Mouse (Mus musculus) neural tube, embryonic 15.5 days (tissue): ENCODE measurements around the gene Il12rb1. TPM values are rescaled to one million over a fixed set of nuclear protein-coding genes. Genes with fewer than 3 reads are reported as not detected.

Source experiments
- ATAC-seq: fragments of 200-750 bp; cut with Nextera tagmentation; 2 replicates; pipeline ENCODE4 v1.8.0; 2017; ENCODE audit warnings: mild to moderate bottlenecking, moderate TSS enrichment, moderate library complexity; ENCODE audit not compliant: low FRiP score
- H3K27ac ChIP-seq: fragments of 300-500 bp; sonication (generic); replicated peaks from 2 replicates; pipeline ENCODE4 v1.5.1; 2015; ENCODE audit warnings: mild to moderate bottlenecking, inconsistent platforms
- H3K27me3 ChIP-seq: fragments of 300-500 bp; sonication (generic); replicated peaks from 2 replicates; pipeline ENCODE4 v1.6.1; 2015; ENCODE audit warnings: inconsistent platforms
- H3K36me3 ChIP-seq: fragments of 300-500 bp; sonication (generic); 2 replicates; pipeline ENCODE4 v1.6.1; 2015; ENCODE audit warnings: inconsistent platforms
- H3K4me1 ChIP-seq: fragments of 300-500 bp; sonication (generic); 2 replicates; pipeline ENCODE4 v1.6.1; 2015; ENCODE audit warnings: inconsistent platforms
- H3K4me2 ChIP-seq: fragments of 300-500 bp; sonication (generic); 2 replicates; pipeline ENCODE4 v1.6.1; 2015; ENCODE audit warnings: inconsistent platforms, mild to moderate bottlenecking, moderate library complexity
- H3K4me3 ChIP-seq: fragments of 300-500 bp; sonication (generic); replicated peaks from 2 replicates; pipeline ENCODE4 v1.5.1; 2015; ENCODE audit warnings: mild to moderate bottlenecking, inconsistent platforms
- H3K9ac ChIP-seq: fragments of 300-500 bp; sonication (generic); replicated peaks from 2 replicates; pipeline ENCODE4 v1.6.1; 2015; ENCODE audit warnings: mild to moderate bottlenecking, inconsistent platforms
- H3K9me3 ChIP-seq: fragments of 300-500 bp; sonication (generic); replicated peaks from 2 replicates; pipeline ENCODE4 v1.6.1; 2016; ENCODE audit warnings: inconsistent platforms
- WGBS: fragments of 180-500 bp; shearing (Covaris S2); methylation state at CpG from one replicate; pipeline ENCODE4 v1.1.7; 2015; ENCODE audit warnings: mixed read lengths; 5-methylcytosine and 5-hydroxymethylcytosine counted together
- polyA plus RNA-seq: library from polyadenylated mRNA; unstranded; fragments of >200 nt; fragmentation: Nextera tagmentation; extraction: Ambion mirVana; gene quantifications from 2 replicates; pipeline ENCODE4 v1.2.1, GENCODE M21; 2015

The Il12rb1 gene
- polyA plus RNA-seq, 1 experiment from 2014 or later: 0.14 TPM

DNA sequence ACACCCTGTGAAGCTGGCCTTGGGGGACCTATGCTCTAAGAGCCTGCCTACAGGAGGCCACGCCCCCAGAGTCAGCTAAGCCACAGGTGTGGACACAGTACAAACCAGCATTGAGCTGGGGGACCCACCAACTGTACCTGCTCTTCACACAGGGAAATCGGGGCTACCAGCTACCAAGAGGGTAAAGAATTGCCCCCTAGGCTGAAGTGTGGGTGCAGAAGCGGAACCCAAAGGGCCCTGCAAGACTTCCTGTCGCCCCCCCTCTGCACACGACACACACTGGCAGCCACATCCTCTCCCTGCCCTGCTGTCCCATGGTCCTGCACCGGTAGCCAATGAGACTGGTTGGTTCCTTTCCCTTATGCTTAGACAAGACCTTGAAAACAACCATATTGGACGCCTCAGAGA, 17.0 kb upstream of the Il12rb1 start:
- Histone ChIP-seq H3K27ac (0 out of 2 replicates have a peak overlapping the region, but pooled peaks have one; percentile 83), H3K36me3 (peaks cover 21% of the 10 kb centered on the region), H3K4me1 (peaks cover 42% of the 10 kb centered on the region), H3K4me2 (peak overlapping the region; percentile 75), H3K27me3 (peaks cover 7% of the 10 kb centered on the region), H3K9ac (peak overlapping the region; percentile 82), H3K9me3 (no peaks in the 10 kb centered on the region), H3K4me3 (peak overlapping the region; percentile 61)
- no peak for ATAC-seq
- WGBS: 77% methylated on average over 7 of the region's 7 CpGs

DNA sequence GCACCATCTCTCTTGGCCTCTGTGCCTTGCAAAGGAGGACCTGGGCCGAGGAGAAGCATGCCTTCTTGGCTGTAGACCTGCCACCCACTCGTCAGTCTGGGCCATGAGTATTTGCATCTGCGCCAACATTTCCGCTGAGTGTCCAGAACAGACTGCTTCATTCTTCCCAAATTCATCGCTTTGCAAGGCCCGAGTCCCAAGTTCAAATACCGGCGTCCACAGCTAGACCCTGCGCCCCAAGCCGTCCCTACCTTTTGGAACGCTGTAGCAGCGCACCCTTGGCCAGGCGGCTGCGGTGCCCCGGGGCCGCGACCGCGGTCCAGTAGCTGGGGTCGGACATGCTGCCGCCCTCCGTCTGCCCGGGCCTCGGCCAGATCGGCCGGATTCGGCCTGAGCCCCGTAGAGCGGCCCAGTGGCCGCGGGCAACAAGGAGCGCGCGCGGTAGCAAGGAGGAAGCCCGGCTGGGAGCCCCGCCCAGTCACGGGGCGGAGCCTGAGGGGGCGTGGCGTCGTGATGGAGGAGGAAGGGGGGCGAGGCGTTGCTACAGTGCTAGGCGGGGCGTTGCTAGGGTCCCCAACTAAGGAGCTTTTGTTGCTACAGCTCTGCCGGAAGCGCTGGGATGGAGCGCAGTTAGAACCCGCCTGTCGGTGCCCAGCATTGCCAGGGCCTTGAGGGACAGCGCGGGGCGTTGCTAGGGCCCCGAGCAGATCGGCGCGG, 16.1 kb upstream of the Il12rb1 start:
- ATAC-seq: peak; percentile 80
- Histone ChIP-seq H3K4me3 (peak overlapping the region; percentile 61), H3K9ac (peak overlapping the region; percentile 82), H3K27ac (peak overlapping the region; percentile 83), H3K27me3 (peaks cover 7% of the 10 kb centered on the region), H3K4me2 (peak overlapping the region; percentile 75), H3K9me3 (no peaks in the 10 kb centered on the region), H3K36me3 (peaks cover 13% of the 10 kb centered on the region), H3K4me1 (peaks cover 48% of the 10 kb centered on the region)
- 6% methylated on average over 58 of the region's 58 CpGs for WGBS

DNA sequence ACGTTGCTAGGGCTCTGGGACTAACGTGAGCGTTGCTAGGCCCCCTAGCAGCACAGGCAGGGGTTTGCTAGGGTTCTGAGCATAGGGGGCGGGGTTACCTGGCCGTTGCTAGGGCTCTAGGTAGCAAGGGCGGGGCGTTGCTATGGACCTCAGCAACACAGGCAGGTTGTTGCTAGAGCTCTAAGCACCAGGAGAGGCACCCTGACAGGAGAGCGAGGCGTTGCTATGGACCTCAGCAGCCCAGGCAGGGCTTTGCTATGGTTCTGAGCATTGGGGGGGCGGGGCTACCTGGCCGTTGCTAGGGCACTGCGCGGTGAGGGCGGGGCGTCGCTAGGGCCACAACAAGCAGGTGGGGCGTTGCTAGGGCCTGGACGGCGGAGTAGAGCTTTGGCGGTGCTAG, 15.5 kb upstream of the Il12rb1 start:
- Histone ChIP-seq H3K9ac (peak overlapping the region; percentile 82; the same call in 1 of the 2 replicates), H3K9me3 (no peaks in the 10 kb centered on the region), H3K27me3 (peaks cover 7% of the 10 kb centered on the region), H3K27ac (peak overlapping the region; percentile 83), H3K4me2 (peak overlapping the region; percentile 75), H3K36me3 (peaks cover 8% of the 10 kb centered on the region; the same call in 1 of the 2 replicates), H3K4me3 (peak overlapping the region; percentile 61), H3K4me1 (peaks cover 52% of the 10 kb centered on the region)
- WGBS: under 1% methylated on average over 20 of the region's 20 CpGs
- ATAC-seq: peak; percentile 52

DNA sequence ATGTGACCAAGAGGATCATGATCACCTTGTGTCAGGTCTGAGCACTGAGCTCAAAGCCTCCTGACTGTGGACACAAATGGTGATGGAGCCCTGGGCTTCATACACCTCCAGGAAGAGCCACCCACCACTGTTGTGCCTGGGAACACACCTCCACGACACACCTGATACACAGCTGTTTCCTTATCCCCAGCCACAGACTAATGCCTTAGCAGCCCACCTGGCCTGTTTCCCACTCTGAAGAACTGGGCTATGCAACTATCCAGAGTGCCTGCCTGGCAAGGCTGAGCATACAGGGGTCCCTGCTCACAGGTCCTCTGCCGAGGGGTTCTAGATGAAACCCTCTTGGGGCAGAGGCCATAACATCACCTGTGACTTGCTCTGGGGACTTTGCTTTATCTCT, 14.0 kb upstream of the Il12rb1 start:
- Histone ChIP-seq H3K27me3 (peaks cover 9% of the 10 kb centered on the region), H3K4me2 (no peak overlapping the region), H3K36me3 (no peaks in the 10 kb centered on the region), H3K9ac (no peak overlapping the region), H3K4me1 (peaks cover 60% of the 10 kb centered on the region), H3K27ac (no peak overlapping the region), H3K4me3 (no peak overlapping the region), H3K9me3 (no peaks in the 10 kb centered on the region)
- WGBS: 82% methylated on average over 2 of the region's 2 CpGs
- no peak for ATAC-seq

DNA sequence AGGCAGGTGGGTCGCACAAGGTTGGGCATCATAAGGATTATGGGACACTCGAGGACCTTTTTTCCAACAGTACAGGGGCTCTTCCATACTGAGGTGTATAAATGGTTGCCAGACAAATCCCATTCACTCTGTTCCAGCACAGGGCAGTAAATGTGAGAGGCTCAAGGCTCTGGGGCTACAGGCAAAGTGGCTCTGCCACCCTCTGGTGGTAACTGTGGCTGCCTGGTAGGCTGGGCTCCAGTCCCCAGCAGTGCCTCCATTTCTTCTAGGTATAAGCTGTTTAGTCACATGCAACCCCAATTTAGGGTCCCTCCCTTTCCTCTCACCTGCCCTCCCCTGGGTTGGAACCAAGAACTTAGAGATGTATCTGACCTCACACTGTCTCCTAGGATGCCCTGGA, 12.9 kb upstream of the Il12rb1 start:
- Histone ChIP-seq H3K9ac (no peak overlapping the region), H3K27ac (no peak overlapping the region), H3K4me1 (peaks cover 60% of the 10 kb centered on the region), H3K4me2 (no peak overlapping the region), H3K4me3 (no peak overlapping the region), H3K9me3 (no peaks in the 10 kb centered on the region), H3K36me3 (no peaks in the 10 kb centered on the region), H3K27me3 (peaks cover 19% of the 10 kb centered on the region)
- no peak for ATAC-seq
- 81% methylated on average over 2 of the region's 2 CpGs for WGBS

DNA sequence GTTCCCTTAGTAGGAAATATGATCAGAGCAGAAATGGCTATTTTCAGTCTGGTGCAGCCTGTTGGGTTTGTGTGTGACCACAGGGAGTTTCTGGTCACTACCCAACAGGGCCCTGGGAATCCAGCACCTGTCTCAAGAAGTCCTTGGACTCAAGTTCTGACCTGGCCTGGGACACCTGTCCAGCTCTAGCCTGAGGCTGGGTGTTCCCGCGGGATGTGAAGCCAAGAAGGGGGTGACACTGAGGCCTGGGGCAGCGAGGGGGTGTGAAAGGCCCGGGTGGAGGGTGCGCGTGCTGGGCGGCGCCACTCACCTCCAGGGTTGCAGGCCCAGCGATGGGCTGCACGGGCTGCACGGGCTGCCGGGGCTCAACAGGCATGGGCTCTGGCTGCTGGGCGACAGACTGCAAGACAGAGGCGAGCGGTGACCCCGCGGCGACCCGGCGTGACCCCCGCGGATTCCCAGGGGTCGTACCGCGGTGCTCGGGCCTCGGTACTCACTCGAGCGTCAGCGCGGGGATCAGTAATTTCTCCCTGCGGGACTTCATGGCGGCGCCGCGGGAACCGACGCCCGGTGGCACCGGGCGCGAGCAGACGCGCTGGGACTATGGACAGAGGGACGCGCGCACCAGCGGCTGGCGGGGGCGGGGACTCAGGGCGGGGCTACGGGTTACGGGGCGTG, 11.7 kb upstream of the Il12rb1 start:
- peak overlapping the region; percentile 93 for H3K4me2 ChIP-seq
- peak overlapping the region; percentile 60 for H3K9ac ChIP-seq
- 2% methylated on average over 54 of the region's 54 CpGs for WGBS
- H3K4me1 ChIP-seq: peaks cover 52% of the 10 kb centered on the region
- H3K27me3 ChIP-seq: peaks cover 20% of the 10 kb centered on the region
- ATAC-seq: no peak
- peak overlapping the region; percentile 61 for H3K4me3 ChIP-seq
- H3K36me3 ChIP-seq: no peaks in the 10 kb centered on the region
- H3K9me3 ChIP-seq: no peaks in the 10 kb centered on the region
- H3K27ac ChIP-seq: peak overlapping the region; percentile 63; the same call in 1 of the 2 replicates

DNA sequence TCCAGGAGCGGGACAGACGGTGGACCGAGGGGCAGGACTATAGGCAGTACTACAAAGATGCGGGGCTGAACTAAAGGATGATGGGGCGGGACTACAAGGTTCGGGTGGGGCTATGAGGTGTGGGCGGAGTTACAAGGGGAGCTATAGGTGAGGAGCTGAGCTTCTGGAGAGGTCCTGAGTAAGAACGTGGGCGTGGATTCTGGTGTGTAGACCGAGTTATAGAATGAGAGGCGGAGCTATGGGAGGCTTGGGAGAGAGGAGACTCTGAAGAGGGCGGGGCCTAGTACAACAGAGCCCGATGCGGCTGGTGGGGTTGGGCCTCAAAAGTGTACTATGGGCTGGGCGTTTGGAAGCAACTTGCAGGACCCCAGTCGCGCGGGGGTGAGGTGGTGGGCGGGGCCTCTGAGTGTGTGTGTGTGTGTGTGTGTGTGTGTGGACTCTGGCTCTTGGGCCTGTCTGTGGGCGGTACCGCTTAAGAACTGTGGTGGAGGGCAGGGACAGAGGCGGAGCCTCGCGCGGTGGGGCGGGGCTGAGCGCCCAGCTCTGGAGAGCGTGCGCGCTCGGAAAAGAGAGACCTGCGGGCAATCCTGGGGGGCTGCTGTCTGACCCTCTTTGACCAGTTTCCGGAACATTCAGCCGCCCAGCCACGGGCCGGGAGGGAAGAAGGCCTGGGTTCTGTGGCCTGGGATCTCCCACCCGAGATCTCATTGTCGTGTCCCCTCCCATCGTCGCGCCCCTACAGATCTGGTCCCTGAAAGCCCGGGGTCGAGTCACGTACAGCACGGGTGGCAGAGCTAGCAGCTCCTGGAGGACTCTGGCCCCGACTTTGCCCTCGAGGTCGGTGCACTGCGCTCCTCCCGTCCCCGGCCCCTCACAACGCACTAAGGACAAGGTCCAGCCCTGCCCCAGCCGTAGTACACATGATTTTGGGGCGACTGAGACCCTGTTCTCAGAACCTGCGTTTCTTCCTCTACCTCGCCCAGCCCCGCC, 10.9 kb upstream of the Il12rb1 start:
- Histone ChIP-seq H3K9me3 (no peaks in the 10 kb centered on the region), H3K9ac (peak overlapping the region; percentile 60), H3K4me1 (peaks cover 46% of the 10 kb centered on the region), H3K4me3 (peak overlapping the region; percentile 61), H3K27me3 (peaks cover 27% of the 10 kb centered on the region), H3K36me3 (no peaks in the 10 kb centered on the region), H3K4me2 (peak overlapping the region; percentile 93), H3K27ac (peak overlapping the region; percentile 60; the same call in 1 of the 2 replicates)
- ATAC-seq: peak; percentile 86
- WGBS: under 1% methylated on average over 56 of the region's 57 CpGs

DNA sequence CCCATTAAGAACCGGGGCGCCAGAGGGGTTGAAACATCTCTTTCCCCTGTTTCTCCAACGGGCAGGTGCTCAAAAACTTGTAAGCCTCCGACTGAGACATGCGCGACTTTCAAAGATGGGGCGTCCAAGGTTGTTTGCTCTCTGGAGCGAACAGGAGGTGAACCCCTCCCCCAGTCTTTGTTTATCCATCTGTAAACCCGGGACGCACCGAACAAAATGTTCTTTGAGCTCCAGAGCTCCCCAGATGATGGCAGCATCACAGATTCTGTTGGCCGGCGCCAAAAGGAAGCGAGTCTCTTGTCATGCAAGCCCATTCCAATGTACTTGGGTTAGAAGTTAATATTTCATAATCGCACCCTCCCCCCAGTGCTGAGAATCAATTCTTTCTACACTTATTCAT, 10.0 kb upstream of the Il12rb1 start:
- 11% methylated on average over 15 of the region's 15 CpGs for WGBS
- no peaks in the 10 kb centered on the region for H3K36me3 ChIP-seq
- peaks cover 35% of the 10 kb centered on the region for H3K27me3 ChIP-seq
- no peak overlapping the region for H3K27ac ChIP-seq
- peak overlapping the region; percentile 93 for H3K4me2 ChIP-seq
- H3K4me3 ChIP-seq: peak overlapping the region; percentile 61
- ATAC-seq: no peak
- no peak overlapping the region for H3K9ac ChIP-seq
- no peaks in the 10 kb centered on the region for H3K9me3 ChIP-seq
- H3K4me1 ChIP-seq: peaks cover 36% of the 10 kb centered on the region

DNA sequence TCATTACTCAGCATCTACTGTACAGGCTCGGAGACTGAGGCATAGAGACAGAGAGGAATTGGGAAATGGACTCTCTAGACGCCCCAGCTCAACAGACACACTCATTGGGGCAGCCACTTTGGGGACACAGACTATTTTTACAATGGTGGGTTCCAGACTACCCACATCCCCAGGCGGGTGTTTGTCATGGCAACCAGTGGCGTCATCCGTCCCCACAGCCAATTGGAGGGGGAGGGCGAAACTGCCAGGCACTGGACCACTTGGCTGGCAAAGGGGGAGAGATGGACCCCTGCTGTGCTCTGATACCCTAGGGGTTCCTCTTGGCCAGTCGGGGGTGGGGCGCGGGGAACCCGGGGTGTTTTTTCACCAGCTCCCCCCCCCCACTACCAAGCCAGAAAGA, 7.6 kb upstream of the Il12rb1 start:
- WGBS: 38% methylated on average over 10 of the region's 10 CpGs
- no peak overlapping the region for H3K27ac ChIP-seq
- H3K4me2 ChIP-seq: no peak overlapping the region
- H3K9me3 ChIP-seq: no peaks in the 10 kb centered on the region
- ATAC-seq: no peak
- peaks cover 58% of the 10 kb centered on the region for H3K27me3 ChIP-seq
- H3K36me3 ChIP-seq: no peaks in the 10 kb centered on the region
- H3K4me3 ChIP-seq: no peak overlapping the region
- H3K9ac ChIP-seq: no peak overlapping the region
- peaks cover 48% of the 10 kb centered on the region for H3K4me1 ChIP-seq

DNA sequence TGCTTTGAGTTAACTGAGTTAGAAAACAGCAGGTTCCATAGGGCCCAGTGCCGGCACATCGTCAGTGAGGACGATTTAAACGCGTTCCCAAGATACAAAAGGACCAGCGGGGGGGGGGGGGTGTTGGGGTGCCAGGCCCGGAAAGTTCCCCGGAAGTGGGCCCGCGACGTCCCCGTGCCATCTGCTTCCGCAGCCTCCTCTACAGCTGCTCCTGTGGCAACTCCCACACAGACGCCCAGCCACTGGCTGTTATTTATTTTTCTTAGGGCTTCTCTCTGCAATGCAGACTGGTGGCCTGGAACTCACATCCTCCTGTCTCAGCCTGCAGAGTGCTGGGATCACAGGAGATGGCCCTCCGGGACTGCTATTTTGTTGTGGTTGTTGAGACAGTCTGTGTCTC, 7.1 kb upstream of the Il12rb1 start:
- H3K27me3 ChIP-seq: peaks cover 63% of the 10 kb centered on the region

DNA sequence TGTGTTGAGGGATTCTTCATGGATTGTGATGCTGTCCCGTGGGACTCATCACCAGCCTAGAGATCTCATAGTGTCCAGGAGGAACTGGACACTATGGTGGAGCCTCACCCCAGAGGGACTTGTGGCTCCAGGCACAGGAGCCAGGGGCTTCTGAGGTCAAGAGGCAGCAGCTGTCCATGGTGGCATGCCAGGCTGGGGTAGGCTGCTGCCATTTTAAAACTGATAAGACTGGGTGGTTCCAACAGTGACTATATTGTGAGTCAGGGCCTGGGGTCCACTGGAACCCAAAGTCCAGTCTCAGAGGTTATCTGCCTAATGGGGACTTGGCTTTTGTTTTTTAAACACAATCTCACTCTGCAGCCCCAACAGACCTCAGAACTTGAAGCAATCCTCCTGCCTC, 6.4 kb upstream of the Il12rb1 start:
- H3K4me1 ChIP-seq: peaks cover 36% of the 10 kb centered on the region
- H3K27me3 ChIP-seq: peaks cover 65% of the 10 kb centered on the region
- no peak for ATAC-seq

More for the DNA sequence above, 7.1 kb upstream of the Il12rb1 start:
- H3K36me3 ChIP-seq: no peaks in the 10 kb centered on the region
- no peak overlapping the region for H3K4me2 ChIP-seq
- 27% methylated on average over 15 of the region's 15 CpGs for WGBS
- no peak overlapping the region for H3K9ac ChIP-seq
- no peak overlapping the region for H3K4me3 ChIP-seq
- H3K27ac ChIP-seq: no peak overlapping the region
- no peak for ATAC-seq
- H3K4me1 ChIP-seq: peaks cover 43% of the 10 kb centered on the region
- H3K9me3 ChIP-seq: no peaks in the 10 kb centered on the region

More for the DNA sequence above, 6.4 kb upstream of the Il12rb1 start:
- Histone ChIP-seq H3K4me2 (no peak overlapping the region), H3K9me3 (no peaks in the 10 kb centered on the region), H3K27ac (no peak overlapping the region), H3K9ac (no peak overlapping the region), H3K36me3 (no peaks in the 10 kb centered on the region), H3K4me3 (no peak overlapping the region)
- 78% methylated on average over 1 of the region's 1 CpGs for WGBS
